Mouse (Mus musculus) liver, embryonic 13.5 days (tissue): Measurements from ENCODE around the gene Plekha1. TPM values are rescaled to one million over a fixed set of nuclear protein-coding genes. Genes with fewer than 3 reads are reported as not detected.
A peak's percentile ranks its signal among the peaks of the same experiment; 100 is the strongest.

ENCODE experiments used
- ATAC-seq: fragments of 200-750 bp; cut with Nextera tagmentation; 2 replicates; pipeline ENCODE4 v1.8.0; 2017; ENCODE audit warnings: low read depth, mild to moderate bottlenecking, moderate number of reproducible peaks, moderate library complexity
- DNase-seq: peaks from one replicate; pipeline ENCODE4 v3.0.0; 2022
- H3K27ac ChIP-seq: fragments of 300-500 bp; sonication (generic); 2 replicates; pipeline ENCODE4 v1.5.1; 2015; ENCODE audit warnings: moderate library complexity, mild to moderate bottlenecking, inconsistent platforms
- H3K27me3 ChIP-seq: fragments of 300-500 bp; sonication (generic); 2 replicates; pipeline ENCODE4 v1.6.1; 2015; ENCODE audit warnings: mild to moderate bottlenecking, inconsistent platforms
- H3K36me3 ChIP-seq: fragments of 300-500 bp; sonication (generic); 2 replicates; pipeline ENCODE4 v1.6.1; 2015; ENCODE audit warnings: mild to moderate bottlenecking, inconsistent platforms
- H3K4me1 ChIP-seq: fragments of 300-500 bp; sonication (generic); replicated peaks from 2 replicates; pipeline ENCODE4 v1.6.1; 2015; ENCODE audit warnings: inconsistent platforms
- H3K4me2 ChIP-seq: fragments of 300-500 bp; sonication (generic); 2 replicates; pipeline ENCODE4 v1.6.1; 2015; ENCODE audit warnings: inconsistent platforms, mild to moderate bottlenecking, moderate library complexity
- H3K4me3 ChIP-seq: fragments of 300-500 bp; sonication (generic); replicated peaks from 2 replicates; pipeline ENCODE4 v1.5.1; 2015; ENCODE audit warnings: mild to moderate bottlenecking, inconsistent platforms
- H3K9ac ChIP-seq: fragments of 300-500 bp; sonication (generic); 2 replicates; pipeline ENCODE4 v1.6.1; 2015; ENCODE audit warnings: mild to moderate bottlenecking, inconsistent platforms
- H3K9me3 ChIP-seq: fragments of 300-500 bp; sonication (generic); replicated peaks from 2 replicates; pipeline ENCODE4 v1.6.1; 2016; ENCODE audit warnings: inconsistent platforms
- WGBS: fragments of 180-500 bp; shearing (Covaris S2); methylation state at CpG from one replicate; pipeline ENCODE4 v1.1.7; 2015; ENCODE audit not compliant: insufficient replicate concordance; 5-methylcytosine and 5-hydroxymethylcytosine counted together
- polyA plus RNA-seq: library from polyadenylated mRNA; unstranded; fragments of >200 nt; fragmentation: Nextera tagmentation; extraction: Ambion mirVana; gene quantifications from 2 replicates; pipeline ENCODE4 v1.2.1, GENCODE M21; 2015

Plekha1 gene
- polyA plus RNA-seq, 1 experiment from 2014 or later = 9.3 TPM

GRCm38 (mm10) chr7:130897201-130897600, 31.6 kb downstream of the Plekha1 start:
- no peak overlapping the region for H3K27ac ChIP-seq
- WGBS = 84% methylated on average over 10 of the region's 10 CpGs
- no peak overlapping the region for H3K9ac ChIP-seq
- H3K4me2 ChIP-seq = no peak overlapping the region
- no peaks in the 10 kb centered on the region for H3K27me3 ChIP-seq
- no peaks in the 10 kb centered on the region for H3K36me3 ChIP-seq
- no peaks in the 10 kb centered on the region for H3K9me3 ChIP-seq
- ATAC-seq = no peak
- no peak overlapping the region for H3K4me3 ChIP-seq
- H3K4me1 ChIP-seq = no peaks in the 10 kb centered on the region
- no peak for DNase-seq

- H3K4me2 ChIP-seq = no peak overlapping the region
- ATAC-seq = no peak
- 64% methylated on average over 4 of the region's 4 CpGs for WGBS
- H3K4me3 ChIP-seq = no peak overlapping the region
- no peak overlapping the region for H3K9ac ChIP-seq
- H3K27me3 ChIP-seq = no peaks in the 10 kb centered on the region
- H3K9me3 ChIP-seq = no peaks in the 10 kb centered on the region
- no peaks in the 10 kb centered on the region for H3K4me1 ChIP-seq
- DNase-seq = no peak
- no peaks in the 10 kb centered on the region for H3K36me3 ChIP-seq
- no peak overlapping the region for H3K27ac ChIP-seq
Measured at GRCm38 (mm10) chr7:130898373-130898772, 32.8 kb downstream of the Plekha1 start.

GRCm38 (mm10) chr7:130900233-130900848, 34.8 kb downstream of the Plekha1 start:
- WGBS = 47% methylated on average over 5 of the region's 5 CpGs
- Histone ChIP-seq H3K4me1 (no peaks in the 10 kb centered on the region), H3K27me3 (no peaks in the 10 kb centered on the region), H3K9ac (no peak overlapping the region), H3K4me2 (no peak overlapping the region), H3K36me3 (no peaks in the 10 kb centered on the region; the same call in 1 of the 2 replicates), H3K4me3 (no peak overlapping the region), H3K9me3 (no peaks in the 10 kb centered on the region), H3K27ac (no peak overlapping the region)
- DNase-seq = no peak
- no peak for ATAC-seq

- no peaks in the 10 kb centered on the region for H3K9me3 ChIP-seq
- no peak overlapping the region for H3K9ac ChIP-seq
- H3K36me3 ChIP-seq = no peaks in the 10 kb centered on the region; the same call in 1 of the 2 replicates
- 79% methylated on average over 1 of the region's 1 CpGs for WGBS
- DNase-seq = no peak
- no peaks in the 10 kb centered on the region for H3K27me3 ChIP-seq
- H3K27ac ChIP-seq = no peak overlapping the region
- H3K4me1 ChIP-seq = no peaks in the 10 kb centered on the region
- H3K4me2 ChIP-seq = no peak overlapping the region
- H3K4me3 ChIP-seq = no peak overlapping the region
- no peak for ATAC-seq
Measured at GRCm38 (mm10) chr7:130902929-130903328, 37.4 kb downstream of the Plekha1 start.

GRCm38 (mm10) chr7:130903505-130904074, 38.0 kb downstream of the Plekha1 start:
- WGBS = 54% methylated on average over 16 of the region's 16 CpGs
- no peak overlapping the region for H3K27ac ChIP-seq
- H3K4me2 ChIP-seq = 0 out of 2 replicates have a peak overlapping the region, but pooled peaks have one; percentile 10

GRCm38 (mm10) chr7:130904571-130905365, 39.2 kb downstream of the Plekha1 start:
- Histone ChIP-seq H3K4me2 (no peak overlapping the region), H3K9ac (no peak overlapping the region), H3K9me3 (no peaks in the 10 kb centered on the region), H3K36me3 (no peaks in the 10 kb centered on the region; the same call in 1 of the 2 replicates), H3K4me3 (no peak overlapping the region), H3K27me3 (no peaks in the 10 kb centered on the region), H3K4me1 (no peaks in the 10 kb centered on the region), H3K27ac (no peak overlapping the region)
- WGBS = 79% methylated on average over 13 of the region's 13 CpGs
- no peak for DNase-seq
- ATAC-seq = no peak

More at GRCm38 (mm10) chr7:130903505-130904074, 38.0 kb downstream of the Plekha1 start:
- Histone ChIP-seq H3K36me3 (no peaks in the 10 kb centered on the region; the same call in 1 of the 2 replicates), H3K9ac (no peak overlapping the region), H3K4me1 (no peaks in the 10 kb centered on the region), H3K4me3 (no peak overlapping the region), H3K9me3 (no peaks in the 10 kb centered on the region), H3K27me3 (no peaks in the 10 kb centered on the region)
- DNase-seq (no peak), ATAC-seq (no peak)

- Histone ChIP-seq H3K27ac (no peak overlapping the region), H3K9ac (no peak overlapping the region), H3K4me3 (no peak overlapping the region), H3K36me3 (no peaks in the 10 kb centered on the region), H3K4me2 (no peak overlapping the region), H3K4me1 (no peaks in the 10 kb centered on the region), H3K27me3 (no peaks in the 10 kb centered on the region), H3K9me3 (no peaks in the 10 kb centered on the region)
- DNase-seq = no peak
- 80% methylated on average over 14 of the region's 14 CpGs for WGBS
- no peak for ATAC-seq
Measured at GRCm38 (mm10) chr7:130910841-130911240, 45.3 kb downstream of the Plekha1 start.

GRCm38 (mm10) chr7:130914693-130915363, 49.3 kb downstream of the Plekha1 start:
- Histone ChIP-seq H3K27ac (no peak overlapping the region), H3K9me3 (no peaks in the 10 kb centered on the region), H3K27me3 (no peaks in the 10 kb centered on the region), H3K4me2 (no peak overlapping the region), H3K9ac (no peak overlapping the region), H3K36me3 (no peaks in the 10 kb centered on the region), H3K4me3 (no peak overlapping the region), H3K4me1 (no peaks in the 10 kb centered on the region)
- ATAC-seq (no peak), DNase-seq (no peak)
- 43% methylated on average over 5 of the region's 5 CpGs for WGBS

GRCm38 (mm10) chr7:130918260-130918659, 52.7 kb downstream of the Plekha1 start:
- WGBS = 44% methylated on average over 2 of the region's 2 CpGs
- DNase-seq (no peak), ATAC-seq (no peak)
- H3K9ac ChIP-seq = no peak overlapping the region
- H3K4me3 ChIP-seq = no peak overlapping the region
- no peaks in the 10 kb centered on the region for H3K9me3 ChIP-seq
- H3K4me1 ChIP-seq = no peaks in the 10 kb centered on the region
- H3K27ac ChIP-seq = no peak overlapping the region
- H3K27me3 ChIP-seq = no peaks in the 10 kb centered on the region
- no peak overlapping the region for H3K4me2 ChIP-seq
- H3K36me3 ChIP-seq = no peaks in the 10 kb centered on the region

GRCm38 (mm10) chr7:130922981-130923731, 57.6 kb downstream of the Plekha1 start:
- no peaks in the 10 kb centered on the region for H3K4me1 ChIP-seq
- H3K9me3 ChIP-seq = no peaks in the 10 kb centered on the region
- 54% methylated on average over 13 of the region's 13 CpGs for WGBS
- H3K9ac ChIP-seq = no peak overlapping the region
- no peak overlapping the region for H3K4me2 ChIP-seq
- H3K27ac ChIP-seq = no peak overlapping the region
- no peak for DNase-seq
- ATAC-seq = no peak
- H3K36me3 ChIP-seq = no peaks in the 10 kb centered on the region
- H3K27me3 ChIP-seq = no peaks in the 10 kb centered on the region
- no peak overlapping the region for H3K4me3 ChIP-seq
